Mouse (Mus musculus): ENCODE data around the gene Apom.
A peak's percentile ranks its signal among the peaks of the same experiment; 100 is the strongest.
"Not testable (repeated sequence)": the region's sequence is repeated elsewhere in the genome, so short reads cannot be mapped to it uniquely, and the experiment has no call there.

Apom gene

GRCm38 (mm10) chr17:35127017-35127416 is 4.8 kb downstream of the Apom start:
- no peak for DNase-seq (ENCODE audit: low read depth, low spot score)

GRCm38 (mm10) chr17:35126206-35126611 is 5.6 kb downstream of the Apom start, which contains the start of gene D17H6S53E:
D17H6S53E (plus strand) TSS chr17:35126373.
- DNase-seq (ENCODE audit: low read depth, low spot score), result no peak

DNA sequence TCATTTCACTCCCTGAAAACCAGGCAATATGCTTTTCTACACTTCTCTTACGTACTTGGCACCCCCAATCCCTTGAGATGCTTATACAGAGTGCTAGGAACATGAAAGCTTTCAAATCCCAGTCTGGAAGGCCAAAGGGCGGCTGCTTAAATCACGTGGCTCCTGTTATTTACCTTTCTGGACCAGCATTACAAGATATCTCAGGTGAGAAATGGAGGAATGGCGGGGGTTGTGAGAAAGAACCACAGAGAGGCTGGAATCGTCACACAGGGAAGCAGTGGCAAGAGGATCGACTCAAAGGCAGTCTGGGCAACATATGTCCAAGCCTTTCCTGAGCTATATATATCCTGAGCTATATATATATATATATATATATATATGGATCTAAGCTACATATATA is 6.3 kb downstream of the Apom start:
- DNase-seq (ENCODE audit: low read depth, low spot score), result no peak

- DNase-seq (ENCODE audit: low read depth, low spot score), result no peak
Observed at GRCm38 (mm10) chr17:35125081-35125480, 6.8 kb downstream of the Apom start.

DNA sequence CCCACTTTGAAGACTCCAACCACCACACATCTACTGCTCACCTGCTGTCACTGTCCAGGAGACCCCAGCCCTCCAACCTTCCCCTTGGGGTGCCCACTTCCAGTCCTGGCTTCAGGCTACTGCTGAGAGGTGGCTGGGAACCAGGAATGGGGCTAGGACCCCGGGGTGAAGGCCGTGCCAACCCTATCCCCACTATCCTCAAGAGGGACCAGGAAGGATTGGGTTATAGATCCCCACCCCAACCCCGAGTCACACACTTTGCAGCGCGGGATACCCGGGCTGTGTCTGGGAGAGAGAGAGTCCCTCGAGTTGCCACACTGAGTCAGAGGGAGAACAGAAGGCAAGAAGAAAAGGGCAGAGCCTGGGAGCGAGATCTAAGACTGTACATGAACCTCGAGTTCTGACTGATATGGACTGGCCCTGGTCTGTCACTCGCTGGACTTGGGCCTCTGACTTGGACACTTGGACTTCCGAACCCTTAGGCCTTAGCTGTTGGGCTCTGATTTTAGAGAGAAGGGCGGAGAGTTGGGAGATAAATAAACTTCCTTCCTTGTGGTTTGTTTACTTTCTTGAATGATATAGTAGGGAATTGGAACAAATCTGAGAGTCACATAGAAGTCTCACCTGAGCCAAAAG is 7.5 kb downstream of the Apom start:
- DNase-seq (ENCODE audit: low read depth, low spot score), result not testable (repeated sequence)

GRCm38 (mm10) chr17:35123287-35123686 is 8.6 kb downstream of the Apom start:
- DNase-seq (ENCODE audit: low read depth, low spot score), result not testable (repeated sequence)

DNA sequence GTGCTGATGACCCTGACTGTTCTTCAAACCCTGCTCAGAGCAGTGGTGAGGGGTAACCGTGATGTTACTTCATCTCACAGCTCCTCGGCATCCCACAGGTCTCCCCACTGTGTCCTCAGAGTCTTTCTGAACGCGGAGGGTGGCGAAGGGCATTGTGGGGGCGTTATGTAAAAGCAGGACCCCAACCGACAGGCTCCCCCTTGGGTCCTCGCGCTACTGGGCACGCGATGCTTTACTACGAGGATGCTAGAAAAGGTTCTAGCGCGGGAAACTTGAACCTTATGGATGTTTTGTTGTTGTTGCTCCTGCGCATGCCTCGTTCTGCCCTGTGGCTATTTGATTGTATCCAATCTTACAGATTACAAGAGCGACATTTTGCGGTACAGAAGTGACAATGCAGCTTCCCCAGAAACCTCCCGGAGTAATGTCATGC is 10.0 kb downstream of the Apom start, which contains the start of gene Csnk2b:
Gene Csnk2b (minus strand): TSS at position 183 of the 433 bp plus-strand sequence.
- DNase-seq (ENCODE audit: low read depth, low spot score), result no peak

GRCm38 (mm10) chr17:35121143-35121799 is 10.6 kb downstream of the Apom start, which contains the start of gene Gpank1:
Gpank1 (plus strand) TSS chr17:35121455.
- peak; percentile 93 for DNase-seq (ENCODE audit: low read depth, low spot score)

- DNase-seq (ENCODE audit: low read depth, low spot score), result no peak
Observed at GRCm38 (mm10) chr17:35120745-35121142, 11.1 kb downstream of the Apom start.

- DNase-seq (ENCODE audit: low read depth, low spot score), result no peak
Observed at GRCm38 (mm10) chr17:35115046-35116019, 16.5 kb downstream of the Apom start, which contains the start of gene Ly6g5b. Ly6g5b (minus strand) TSS chr17:35115428.

DNA sequence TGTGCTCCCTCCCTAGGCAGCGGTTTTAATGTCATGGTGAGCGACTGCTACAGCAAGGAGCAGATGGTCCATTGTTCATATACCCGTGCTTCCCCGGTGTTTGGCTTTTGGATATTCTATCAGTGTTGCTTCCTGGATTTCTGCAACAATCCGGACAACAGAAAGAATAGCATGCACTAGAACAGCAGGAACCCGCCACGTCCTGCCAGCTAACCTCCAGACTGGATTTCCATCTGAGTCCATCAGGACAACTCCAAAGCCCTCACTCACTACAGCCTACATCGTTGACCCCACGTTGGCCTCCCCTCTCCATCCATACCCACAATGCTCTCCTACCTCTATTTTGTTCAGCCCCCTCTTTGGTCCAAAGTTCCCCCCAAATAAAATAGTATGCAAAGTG is 20.1 kb downstream of the Apom start:
- DNase-seq (ENCODE audit: low read depth, low spot score), result no peak

- DNase-seq (ENCODE audit: low read depth, low spot score), result no peak
Observed at GRCm38 (mm10) chr17:35108097-35108496, 23.8 kb downstream of the Apom start, which contains the start of gene Ly6g5c. Ly6g5c (plus strand) TSS chr17:35108279.

DNA sequence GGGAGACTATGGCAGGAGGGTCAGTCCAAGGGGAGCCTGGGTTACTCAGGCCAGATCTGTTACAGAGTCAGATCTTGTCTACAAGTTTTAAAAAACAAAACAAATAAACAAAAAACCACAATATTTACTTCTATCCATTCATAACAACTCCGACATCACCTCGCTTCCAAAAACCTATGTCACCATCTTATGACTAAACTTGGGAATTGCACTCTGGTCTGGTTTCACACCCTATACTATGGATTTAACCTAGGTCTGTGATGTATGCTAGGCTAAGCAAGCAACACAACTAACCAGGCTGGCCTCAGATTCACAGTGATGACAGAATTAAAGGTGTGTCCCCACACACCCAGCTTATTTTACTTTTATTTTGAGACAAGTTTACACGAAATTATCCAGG is 25.3 kb downstream of the Apom start:
- DNase-seq (ENCODE audit: low read depth, low spot score), result no peak

DNA sequence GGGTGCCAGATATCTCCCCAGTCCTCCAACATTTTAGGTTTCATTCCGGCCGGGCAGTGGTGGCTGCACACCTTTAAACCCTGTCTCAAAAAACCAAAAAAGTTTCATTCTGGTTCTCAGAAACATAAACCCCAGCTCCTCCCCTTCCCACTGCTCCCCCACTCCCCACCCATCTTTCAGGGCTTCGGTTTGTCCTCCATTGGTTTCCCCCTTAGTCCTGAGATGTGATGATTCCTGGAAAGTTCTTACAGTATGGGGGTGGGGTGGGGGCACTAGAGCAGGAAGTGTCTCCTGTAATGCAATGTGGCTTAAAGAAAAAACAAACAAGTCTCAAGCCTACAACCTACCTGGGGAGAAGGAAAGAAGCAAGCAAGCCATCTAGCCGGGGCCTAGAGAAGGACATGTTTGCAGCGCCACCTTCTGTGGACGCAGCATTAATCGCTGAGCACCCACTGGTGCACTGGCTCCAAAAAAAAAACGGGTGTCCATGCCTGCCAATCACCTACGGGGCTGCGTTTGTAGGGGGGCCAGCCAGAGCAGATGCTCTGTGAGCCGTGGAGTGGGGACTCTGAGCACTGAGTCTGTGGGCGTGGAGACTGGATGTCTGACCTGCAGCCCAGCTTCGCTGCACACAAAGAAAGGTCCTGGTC is 26.0 kb downstream of the Apom start:
- DNase-seq (ENCODE audit: low read depth, low spot score), result no peak

- DNase-seq (ENCODE audit: low read depth, low spot score), result no peak
Observed at GRCm38 (mm10) chr17:35104754-35105153, 27.1 kb downstream of the Apom start.

DNA sequence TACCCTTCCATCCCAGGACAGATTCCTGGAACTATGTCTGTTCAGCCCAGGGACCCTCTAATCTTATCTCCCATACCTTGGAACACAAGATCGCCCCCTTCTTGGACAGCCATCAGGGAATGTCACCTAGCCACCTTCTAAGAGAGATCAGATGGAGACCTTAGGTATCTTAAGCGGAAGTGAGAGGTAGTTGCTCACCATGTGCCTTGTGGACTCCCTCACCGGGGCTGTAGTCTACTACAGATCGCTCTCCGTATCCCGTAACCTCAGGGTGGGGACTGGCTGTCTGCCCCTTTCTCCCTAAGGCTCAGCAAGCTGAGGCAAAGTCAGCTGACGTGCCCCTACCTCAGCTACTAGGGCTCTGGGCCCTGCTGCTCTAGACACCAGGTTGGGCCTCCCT is 27.8 kb downstream of the Apom start:
- DNase-seq (ENCODE audit: low read depth, low spot score), result no peak

GRCm38 (mm10) chr17:35103221-35103690 is 28.6 kb downstream of the Apom start:
- no peak for DNase-seq (ENCODE audit: low read depth, low spot score)

- DNase-seq (ENCODE audit: low read depth, low spot score), result no peak
Observed at GRCm38 (mm10) chr17:35102299-35102698, 29.6 kb downstream of the Apom start.

GRCm38 (mm10) chr17:35101161-35101560 is 30.7 kb downstream of the Apom start:
- DNase-seq (ENCODE audit: low read depth, low spot score), result no peak

DNA sequence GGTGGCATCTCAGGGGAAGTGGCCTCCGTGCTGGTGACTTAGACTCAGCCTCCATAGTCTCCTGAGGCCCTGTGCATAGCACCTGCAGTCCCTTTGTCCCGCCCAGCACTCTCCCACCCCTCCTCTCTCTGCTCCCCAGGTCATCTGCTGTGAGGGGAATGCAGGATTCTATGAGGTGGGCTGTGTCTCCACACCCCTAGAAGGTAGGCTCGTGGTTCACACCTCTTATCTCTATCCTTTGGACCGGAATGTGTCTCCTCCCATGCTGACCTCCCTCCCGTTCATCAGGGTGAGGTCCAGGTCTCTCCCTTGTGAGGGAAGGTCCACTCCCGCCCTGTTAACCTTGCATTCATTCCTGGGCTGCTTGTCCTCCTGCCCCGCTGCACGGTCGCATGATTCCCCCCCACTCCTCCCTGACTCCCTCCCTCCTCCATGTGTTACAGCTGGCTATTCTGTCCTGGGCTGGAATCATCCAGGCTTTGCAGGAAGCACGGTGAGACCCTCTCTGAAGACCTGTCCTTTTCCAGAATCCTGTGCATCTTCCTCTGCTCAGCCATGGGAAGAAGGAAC is 31.6 kb downstream of the Apom start:
- no peak for DNase-seq (ENCODE audit: low read depth, low spot score)

- DNase-seq (ENCODE audit: low read depth, low spot score), result no peak
Observed at GRCm38 (mm10) chr17:35097164-35097655, 34.6 kb downstream of the Apom start.

Data from WW6 (cell line).